Mouse (Mus musculus) hindbrain, embryonic 16.5 days (tissue): ENCODE results near the gene Dcaf8. TPM values are rescaled to one million over a fixed set of nuclear protein-coding genes. Genes with fewer than 3 reads are reported as not detected.

Source experiments
- ATAC-seq: fragments of 200-750 bp; cut with Nextera tagmentation; 2 replicates; pipeline ENCODE4 v1.8.0; 2017; ENCODE audit warnings: moderate TSS enrichment, moderate library complexity
- H3K27ac ChIP-seq: fragments of 300-500 bp; sonication (generic); 2 replicates; pipeline ENCODE4 v1.5.1; 2014; ENCODE audit warnings: low read depth, mild to moderate bottlenecking, control low read depth, low read length, moderate library complexity
- H3K27me3 ChIP-seq: fragments of 300-500 bp; sonication (generic); replicated peaks from 2 replicates; pipeline ENCODE4 v1.6.1; 2014; ENCODE audit warnings: low read length; ENCODE audit not compliant: control insufficient read depth, insufficient read depth
- H3K36me3 ChIP-seq: fragments of 300-500 bp; sonication (generic); 2 replicates; pipeline ENCODE4 v1.6.1; 2014; ENCODE audit warnings: mild to moderate bottlenecking, low read length, moderate library complexity, mixed read lengths; ENCODE audit not compliant: control insufficient read depth, insufficient read depth
- H3K4me1 ChIP-seq: fragments of 300-500 bp; sonication (generic); 2 replicates; pipeline ENCODE4 v1.6.1; 2014; ENCODE audit warnings: low read depth, low read length; ENCODE audit not compliant: control insufficient read depth, insufficient read depth
- H3K4me2 ChIP-seq: fragments of 300-500 bp; sonication (generic); 2 replicates; pipeline ENCODE4 v1.6.1; 2014; ENCODE audit warnings: mild to moderate bottlenecking, low read length, control low read depth, moderate library complexity
- H3K4me3 ChIP-seq: fragments of 300-500 bp; sonication (generic); 2 replicates; pipeline ENCODE4 v1.5.1; 2014; ENCODE audit warnings: mild to moderate bottlenecking, low read length, control low read depth, moderate library complexity
- H3K9ac ChIP-seq: fragments of 300-500 bp; sonication (generic); 2 replicates; pipeline ENCODE4 v1.6.1; 2014; ENCODE audit warnings: low read depth, mild to moderate bottlenecking, control low read depth, low read length, moderate library complexity
- H3K9me3 ChIP-seq: fragments of 300-500 bp; sonication (generic); 2 replicates; pipeline ENCODE4 v1.6.1; 2014; ENCODE audit warnings: mild to moderate bottlenecking, low read length, moderate library complexity; ENCODE audit not compliant: control insufficient read depth
- WGBS: fragments of 180-500 bp; shearing (Covaris S2); extraction: QIAGEN DNeasy Blood & Tissue Kit; methylation state at CpG from one replicate; pipeline ENCODE4 v1.1.7; 2014; 5-methylcytosine and 5-hydroxymethylcytosine counted together
- polyA plus RNA-seq: library from polyadenylated mRNA; unstranded; fragments of >200 nt; fragmentation: Nextera tagmentation; extraction: Ambion mirVana; gene quantifications from 2 replicates; pipeline ENCODE4 v1.2.1, GENCODE M21; 2015

The Dcaf8 gene
- polyA plus RNA-seq, 1 experiment from 2014 or later, result 86.6 TPM

GRCm38 (mm10) chr1:172204033-172204813, 56.3 kb downstream of the Dcaf8 start:
- WGBS, result 7% methylated on average over 9 of the region's 9 CpGs
- peaks cover 11% of the 10 kb centered on the region for H3K36me3 ChIP-seq

GRCm38 (mm10) chr1:172204814-172205740, 57.2 kb downstream of the Dcaf8 start:
- no peak for ATAC-seq
- Histone ChIP-seq H3K27ac (peak overlapping the region; percentile 94), H3K9me3 (no peaks in the 10 kb centered on the region), H3K4me1 (peaks cover 65% of the 10 kb centered on the region), H3K9ac (peak overlapping the region; percentile 92), H3K27me3 (no peaks in the 10 kb centered on the region), H3K4me2 (peak overlapping the region; percentile 95), H3K36me3 (peaks cover 3% of the 10 kb centered on the region), H3K4me3 (peak overlapping the region; percentile 88)
- WGBS, result 18% methylated on average over 15 of the region's 15 CpGs

More at GRCm38 (mm10) chr1:172204033-172204813, 56.3 kb downstream of the Dcaf8 start:
- Histone ChIP-seq H3K27me3 (no peaks in the 10 kb centered on the region), H3K9ac (peak overlapping the region; percentile 92), H3K4me1 (peaks cover 68% of the 10 kb centered on the region), H3K9me3 (no peaks in the 10 kb centered on the region), H3K4me2 (peak overlapping the region; percentile 95), H3K27ac (peak overlapping the region; percentile 94), H3K4me3 (peak overlapping the region; percentile 88)
- no peak for ATAC-seq

- Histone ChIP-seq H3K4me2 (peak overlapping the region; percentile 95), H3K36me3 (no peaks in the 10 kb centered on the region), H3K9me3 (no peaks in the 10 kb centered on the region), H3K9ac (peak overlapping the region; percentile 92), H3K4me1 (peaks cover 59% of the 10 kb centered on the region), H3K27ac (peak overlapping the region; percentile 94), H3K4me3 (peak overlapping the region; percentile 88), H3K27me3 (no peaks in the 10 kb centered on the region)
- ATAC-seq, result no peak
- 0% methylated on average over 3 of the region's 3 CpGs for WGBS
Observed at GRCm38 (mm10) chr1:172205741-172206087, 57.8 kb downstream of the Dcaf8 start.

- Histone ChIP-seq H3K4me1 (peaks cover 53% of the 10 kb centered on the region), H3K27me3 (no peaks in the 10 kb centered on the region), H3K4me3 (peak within 1 kb of the TSS; percentile 88), H3K4me2 (peak within 1 kb of the TSS; percentile 95), H3K27ac (peak within 1 kb of the TSS; percentile 94), H3K36me3 (no peaks in the 10 kb centered on the region), H3K9me3 (no peaks in the 10 kb centered on the region), H3K9ac (peak within 1 kb of the TSS; percentile 92)
- under 1% methylated on average over 35 of the region's 40 CpGs for WGBS
- ATAC-seq, result peak; percentile 76
Observed at GRCm38 (mm10) chr1:172206141-172206917, 58.4 kb downstream of the Dcaf8 start, which contains the start of gene Pea15a. Gene Pea15a, minus strand, starts transcription at chr1:172206804.

- 6% methylated on average over 7 of the region's 7 CpGs for WGBS
- Histone ChIP-seq H3K9ac (peak overlapping the region; percentile 92), H3K36me3 (no peaks in the 10 kb centered on the region), H3K4me2 (peak overlapping the region; percentile 95), H3K4me1 (peaks cover 45% of the 10 kb centered on the region), H3K4me3 (peak overlapping the region; percentile 88), H3K9me3 (no peaks in the 10 kb centered on the region), H3K27me3 (no peaks in the 10 kb centered on the region), H3K27ac (peak overlapping the region; percentile 94)
- peak; percentile 6; the same call in 1 of the 2 replicates for ATAC-seq
Observed at GRCm38 (mm10) chr1:172207111-172207584, 59.3 kb downstream of the Dcaf8 start.

GRCm38 (mm10) chr1:172212776-172213175, 64.9 kb downstream of the Dcaf8 start:
- Histone ChIP-seq H3K27me3 (no peaks in the 10 kb centered on the region), H3K4me3 (no peak overlapping the region), H3K27ac (no peak overlapping the region), H3K9ac (no peak overlapping the region), H3K4me1 (peaks cover 12% of the 10 kb centered on the region), H3K4me2 (no peak overlapping the region), H3K9me3 (no peaks in the 10 kb centered on the region), H3K36me3 (no peaks in the 10 kb centered on the region)
- no peak for ATAC-seq
- WGBS, result 46% methylated on average over 5 of the region's 5 CpGs

GRCm38 (mm10) chr1:172213771-172214170, 65.9 kb downstream of the Dcaf8 start:
- no peaks in the 10 kb centered on the region for H3K9me3 ChIP-seq
- ATAC-seq, result no peak
- whole genome bisulfite sequencing, result 31% methylated on average over 4 of the region's 4 CpGs
- no peak overlapping the region for H3K27ac ChIP-seq
- H3K36me3 ChIP-seq, result no peaks in the 10 kb centered on the region
- H3K4me1 ChIP-seq, result peaks cover 12% of the 10 kb centered on the region
- no peak overlapping the region for H3K9ac ChIP-seq
- no peak overlapping the region for H3K4me2 ChIP-seq
- H3K27me3 ChIP-seq, result no peaks in the 10 kb centered on the region
- no peak overlapping the region for H3K4me3 ChIP-seq

- no peaks in the 10 kb centered on the region for H3K27me3 ChIP-seq
- 55% methylated on average over 3 of the region's 3 CpGs for WGBS
- H3K9ac ChIP-seq, result no peak overlapping the region
- no peak overlapping the region for H3K27ac ChIP-seq
- no peaks in the 10 kb centered on the region for H3K9me3 ChIP-seq
- no peaks in the 10 kb centered on the region for H3K36me3 ChIP-seq
- no peak for ATAC-seq
- peaks cover 14% of the 10 kb centered on the region for H3K4me1 ChIP-seq
- H3K4me2 ChIP-seq, result no peak overlapping the region
- H3K4me3 ChIP-seq, result no peak overlapping the region
Observed at GRCm38 (mm10) chr1:172214748-172215147, 66.9 kb downstream of the Dcaf8 start.
